Mouse (Mus musculus): ENCODE measurements around the gene Pla2g4e. TPM values are rescaled to one million over a fixed set of nuclear protein-coding genes. Genes with fewer than 3 reads are reported as not detected.

Gene Pla2g4e
- polyA plus RNA-seq, 1 experiment from 2014 or later: 1.2 TPM

DNA sequence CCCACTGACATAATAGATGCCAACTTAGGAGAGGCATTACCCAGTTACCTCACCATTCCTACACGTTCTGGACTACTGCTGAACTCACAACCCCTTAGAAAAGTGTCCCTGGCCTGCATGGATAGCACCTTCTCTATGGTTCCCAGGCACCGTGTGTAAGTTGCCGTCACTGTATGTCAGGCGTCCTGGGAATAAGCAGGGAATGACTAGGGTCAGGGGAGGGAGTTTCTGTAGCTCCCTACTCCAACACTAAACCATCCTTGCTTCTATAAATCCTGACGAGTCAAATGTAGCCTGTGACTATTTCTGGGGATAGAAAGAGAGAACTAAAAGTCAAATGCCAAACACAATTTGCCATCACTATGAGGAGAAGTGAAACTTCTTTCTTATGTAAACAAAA is 107.9 kb downstream of the Pla2g4e start:
- WGBS: 56% methylated on average over 5 of the region's 5 CpGs
- no peak for ATAC-seq (ENCODE audit: extremely low read depth, insufficient number of reproducible peaks, low FRiP score, low TSS enrichment)
- H3K4me1 ChIP-seq: peaks cover 87% of the 10 kb centered on the region
- peak overlapping the region; percentile 53; the same call in 1 of the 2 replicates for H3K27ac ChIP-seq (replicated peaks)
- H3K4me3 ChIP-seq: no peak overlapping the region
- peaks cover 21% of the 10 kb centered on the region for H3K36me3 ChIP-seq
- H3K27me3 ChIP-seq (replicated peaks): no peaks in the 10 kb centered on the region
- no peak overlapping the region for H3K9ac ChIP-seq
- no peak overlapping the region for H3K4me2 ChIP-seq
- no peaks in the 10 kb centered on the region for H3K9me3 ChIP-seq

- Histone ChIP-seq H3K4me1 (peaks cover 93% of the 10 kb centered on the region), H3K36me3 (peaks cover 18% of the 10 kb centered on the region), H3K9me3 (no peaks in the 10 kb centered on the region), H3K9ac (peak overlapping the region; percentile 61), H3K4me2 (no peak overlapping the region), H3K27ac (replicated peaks) (peak overlapping the region; percentile 79), H3K4me3 (no peak overlapping the region), H3K27me3 (replicated peaks) (no peaks in the 10 kb centered on the region)
- ATAC-seq (ENCODE audit: extremely low read depth, insufficient number of reproducible peaks, low FRiP score, low TSS enrichment): peak; percentile 25; the same call in 1 of the 2 replicates
Measured at GRCm38 (mm10) chr2:120134453-120135075, 110.6 kb downstream of the Pla2g4e start.

DNA sequence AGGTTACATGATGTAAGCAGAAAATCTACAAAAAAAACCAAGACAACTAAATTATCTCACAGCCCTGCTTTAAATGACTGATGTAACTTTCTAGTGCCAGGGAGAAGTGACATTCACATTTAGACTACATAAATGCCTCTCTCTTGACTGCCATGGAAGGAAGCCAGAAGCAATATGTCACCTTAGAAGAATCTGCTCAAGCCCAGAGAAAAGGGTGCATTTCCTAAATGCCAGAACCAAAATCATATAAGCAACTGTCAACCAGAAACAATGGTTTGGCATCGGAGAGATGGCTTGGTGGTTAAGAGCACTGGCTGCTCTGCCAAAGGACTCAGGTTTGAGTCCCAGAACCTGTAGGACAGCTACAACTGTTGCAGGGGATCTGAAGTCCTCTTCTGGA is 113.3 kb downstream of the Pla2g4e start:
- H3K27me3 ChIP-seq (replicated peaks): no peaks in the 10 kb centered on the region
- H3K36me3 ChIP-seq: peaks cover 18% of the 10 kb centered on the region
- no peak overlapping the region for H3K4me3 ChIP-seq
- WGBS: 68% methylated on average over 1 of the region's 1 CpGs
- no peaks in the 10 kb centered on the region for H3K9me3 ChIP-seq
- H3K4me1 ChIP-seq: peaks cover 95% of the 10 kb centered on the region
- H3K4me2 ChIP-seq: no peak overlapping the region
- H3K27ac ChIP-seq (replicated peaks): peak overlapping the region; percentile 98
- no peak overlapping the region for H3K9ac ChIP-seq
- ATAC-seq (ENCODE audit: extremely low read depth, insufficient number of reproducible peaks, low FRiP score, low TSS enrichment): no peak

DNA sequence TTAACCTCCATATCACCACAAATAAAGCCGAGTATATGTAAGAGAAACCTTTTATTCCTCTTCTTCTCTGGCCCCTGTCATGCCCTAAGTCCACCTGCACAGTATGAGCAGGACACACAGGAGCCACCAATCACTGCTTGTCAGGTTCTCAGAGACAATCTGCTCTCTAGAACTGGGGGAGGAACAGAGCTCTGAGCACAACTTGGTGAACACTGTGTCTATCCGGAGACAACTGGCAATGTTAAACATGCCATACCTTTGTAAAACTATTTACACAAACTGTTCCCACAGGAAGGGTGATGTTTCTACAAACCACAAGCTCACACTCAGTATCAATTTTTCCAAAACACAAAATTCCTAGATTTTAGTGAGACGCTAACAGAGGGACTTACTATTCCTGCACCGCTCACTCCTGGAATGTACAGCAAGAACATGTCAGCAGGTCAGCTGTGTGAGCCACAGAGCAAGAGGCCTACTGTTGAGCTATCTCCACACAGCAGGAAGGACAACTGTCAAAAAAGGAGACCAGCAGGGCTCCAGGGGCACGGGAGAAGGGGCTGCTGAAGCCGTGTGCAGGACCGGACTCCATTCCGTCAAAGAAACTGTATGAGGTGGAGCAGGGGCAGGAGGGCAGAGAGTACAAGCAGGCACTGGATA is 115.8 kb downstream of the Pla2g4e start:
- H3K4me2 ChIP-seq: peak overlapping the region; percentile 22
- no peaks in the 10 kb centered on the region for H3K27me3 ChIP-seq (replicated peaks)
- peak overlapping the region; percentile 98 for H3K27ac ChIP-seq (replicated peaks)
- H3K36me3 ChIP-seq: peaks cover 24% of the 10 kb centered on the region
- no peaks in the 10 kb centered on the region for H3K9me3 ChIP-seq
- peak overlapping the region; percentile 53 for H3K9ac ChIP-seq
- 13% methylated on average over 8 of the region's 8 CpGs for WGBS
- H3K4me1 ChIP-seq: peaks cover 93% of the 10 kb centered on the region
- no peak overlapping the region for H3K4me3 ChIP-seq
- no peak for ATAC-seq (ENCODE audit: extremely low read depth, insufficient number of reproducible peaks, low FRiP score, low TSS enrichment)

- Histone ChIP-seq H3K9ac (peak overlapping the region; percentile 54), H3K4me3 (no peak overlapping the region), H3K4me2 (peak overlapping the region; percentile 22), H3K27me3 (replicated peaks) (no peaks in the 10 kb centered on the region), H3K27ac (replicated peaks) (peak overlapping the region; percentile 98), H3K36me3 (peaks cover 24% of the 10 kb centered on the region), H3K4me1 (peaks cover 93% of the 10 kb centered on the region), H3K9me3 (no peaks in the 10 kb centered on the region)
- peak; percentile 61; the same call in 1 of the 2 replicates for ATAC-seq (ENCODE audit: extremely low read depth, insufficient number of reproducible peaks, low FRiP score, low TSS enrichment)
- WGBS: 12% methylated on average over 1 of the region's 1 CpGs
Measured at GRCm38 (mm10) chr2:120128611-120129051, 116.5 kb downstream of the Pla2g4e start.

GRCm38 (mm10) chr2:120128011-120128410 is 117.1 kb downstream of the Pla2g4e start:
- no peak overlapping the region for H3K4me3 ChIP-seq
- no peak for ATAC-seq (ENCODE audit: extremely low read depth, insufficient number of reproducible peaks, low FRiP score, low TSS enrichment)
- peaks cover 90% of the 10 kb centered on the region for H3K4me1 ChIP-seq
- H3K27ac ChIP-seq (replicated peaks): peak overlapping the region; percentile 98
- H3K9me3 ChIP-seq: no peaks in the 10 kb centered on the region
- peaks cover 24% of the 10 kb centered on the region for H3K36me3 ChIP-seq
- peak overlapping the region; percentile 22 for H3K4me2 ChIP-seq
- H3K9ac ChIP-seq: peak overlapping the region; percentile 54
- H3K27me3 ChIP-seq (replicated peaks): no peaks in the 10 kb centered on the region

- Histone ChIP-seq H3K9ac (peak overlapping the region; percentile 54), H3K4me2 (no peak overlapping the region), H3K27me3 (replicated peaks) (no peaks in the 10 kb centered on the region), H3K4me3 (no peak overlapping the region), H3K36me3 (peaks cover 24% of the 10 kb centered on the region), H3K27ac (replicated peaks) (peak overlapping the region; percentile 98), H3K4me1 (peaks cover 90% of the 10 kb centered on the region), H3K9me3 (no peaks in the 10 kb centered on the region)
- no peak for ATAC-seq (ENCODE audit: extremely low read depth, insufficient number of reproducible peaks, low FRiP score, low TSS enrichment)
- 29% methylated on average over 1 of the region's 1 CpGs for WGBS
Measured at GRCm38 (mm10) chr2:120126901-120127300, 118.2 kb downstream of the Pla2g4e start.

DNA sequence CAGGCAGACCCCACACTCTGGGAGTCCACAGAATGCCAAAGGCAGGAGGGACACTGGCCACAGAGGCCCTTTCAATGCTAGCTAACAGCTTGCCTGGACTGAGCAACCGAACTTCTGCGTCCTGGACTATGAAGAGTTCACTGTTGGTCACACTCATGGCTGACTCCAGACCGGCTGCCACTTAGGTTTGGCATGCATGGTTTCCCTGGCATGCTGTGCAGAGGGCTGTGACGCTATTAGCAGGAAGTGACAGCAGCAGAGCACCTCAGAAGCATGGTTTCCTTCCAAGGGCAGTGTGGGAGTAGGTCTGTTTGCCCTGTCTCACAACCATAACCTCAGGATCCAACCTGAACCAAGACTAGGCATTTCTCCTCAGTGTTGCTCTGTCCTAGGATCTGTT is 118.7 kb downstream of the Pla2g4e start:
- H3K27ac ChIP-seq (replicated peaks): peak overlapping the region; percentile 98
- ATAC-seq (ENCODE audit: extremely low read depth, insufficient number of reproducible peaks, low FRiP score, low TSS enrichment): no peak
- no peaks in the 10 kb centered on the region for H3K9me3 ChIP-seq
- H3K4me3 ChIP-seq: no peak overlapping the region
- WGBS: 51% methylated on average over 4 of the region's 4 CpGs
- no peak overlapping the region for H3K4me2 ChIP-seq
- peak overlapping the region; percentile 54; the same call in 1 of the 2 replicates for H3K9ac ChIP-seq
- H3K27me3 ChIP-seq (replicated peaks): no peaks in the 10 kb centered on the region
- peaks cover 25% of the 10 kb centered on the region for H3K36me3 ChIP-seq
- peaks cover 90% of the 10 kb centered on the region for H3K4me1 ChIP-seq

DNA sequence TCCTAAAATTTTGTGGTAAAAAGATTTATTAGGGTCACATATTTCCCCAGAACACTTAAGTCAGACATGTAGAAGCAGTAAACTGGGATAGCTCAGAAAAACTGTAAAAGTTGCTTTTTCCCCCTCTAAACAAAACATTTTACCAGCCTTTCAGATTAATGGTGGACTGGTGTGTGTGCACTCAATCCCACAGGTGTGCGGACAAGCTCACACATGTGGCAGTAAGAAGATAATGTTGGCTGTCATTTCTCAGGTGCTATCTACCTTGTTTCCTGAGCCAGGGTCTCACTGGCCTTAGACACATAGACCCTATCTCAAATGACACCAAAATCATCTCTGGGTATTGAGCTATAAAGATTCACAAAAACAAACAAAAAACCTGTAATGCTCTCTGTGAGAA is 119.7 kb downstream of the Pla2g4e start:
- no peak for ATAC-seq (ENCODE audit: extremely low read depth, insufficient number of reproducible peaks, low FRiP score, low TSS enrichment)
- H3K36me3 ChIP-seq: peaks cover 27% of the 10 kb centered on the region
- H3K27ac ChIP-seq (replicated peaks): no peak overlapping the region
- no peaks in the 10 kb centered on the region for H3K9me3 ChIP-seq
- no peak overlapping the region for H3K9ac ChIP-seq
- no peaks in the 10 kb centered on the region for H3K27me3 ChIP-seq (replicated peaks)
- no peak overlapping the region for H3K4me3 ChIP-seq
- peaks cover 84% of the 10 kb centered on the region for H3K4me1 ChIP-seq
- no peak overlapping the region for H3K4me2 ChIP-seq
- 91% methylated on average over 1 of the region's 1 CpGs for WGBS

- H3K4me1 ChIP-seq: peaks cover 79% of the 10 kb centered on the region
Measured at GRCm38 (mm10) chr2:120124946-120125345, 120.2 kb downstream of the Pla2g4e start.

GRCm38 (mm10) chr2:120124096-120124495 is 121.0 kb downstream of the Pla2g4e start:
- no peak overlapping the region for H3K4me2 ChIP-seq
- H3K27ac ChIP-seq (replicated peaks): peak overlapping the region; percentile 29
- no peak for ATAC-seq (ENCODE audit: extremely low read depth, insufficient number of reproducible peaks, low FRiP score, low TSS enrichment)
- no peak overlapping the region for H3K9ac ChIP-seq
- 63% methylated on average over 1 of the region's 1 CpGs for WGBS
- peaks cover 27% of the 10 kb centered on the region for H3K36me3 ChIP-seq
- no peak overlapping the region for H3K4me3 ChIP-seq
- no peaks in the 10 kb centered on the region for H3K27me3 ChIP-seq (replicated peaks)
- no peaks in the 10 kb centered on the region for H3K9me3 ChIP-seq
- peaks cover 71% of the 10 kb centered on the region for H3K4me1 ChIP-seq

More at GRCm38 (mm10) chr2:120124946-120125345, 120.2 kb downstream of the Pla2g4e start:
- Histone ChIP-seq H3K9ac (no peak overlapping the region), H3K4me2 (no peak overlapping the region), H3K4me3 (no peak overlapping the region), H3K36me3 (peaks cover 27% of the 10 kb centered on the region), H3K27me3 (replicated peaks) (no peaks in the 10 kb centered on the region), H3K9me3 (no peaks in the 10 kb centered on the region), H3K27ac (replicated peaks) (peak overlapping the region; percentile 29; the same call in 1 of the 2 replicates)
- 58% methylated on average over 2 of the region's 2 CpGs for WGBS
- ATAC-seq (ENCODE audit: extremely low read depth, insufficient number of reproducible peaks, low FRiP score, low TSS enrichment): no peak
